Mouse (Mus musculus) layer of hippocampus, adult 9-11 months (tissue): ENCODE results near the gene Sema6b.
A peak's percentile ranks its signal among the peaks of the same experiment; 100 is the strongest.

Experiments used
- DNase-seq: peaks from one replicate; pipeline ENCODE4 v3.0.0; 2022

Gene Sema6b

GRCm38 (mm10) chr17:56079921-56080320 lies 60.2 kb downstream of the Sema6b start:
- no peak for DNase-seq

DNA sequence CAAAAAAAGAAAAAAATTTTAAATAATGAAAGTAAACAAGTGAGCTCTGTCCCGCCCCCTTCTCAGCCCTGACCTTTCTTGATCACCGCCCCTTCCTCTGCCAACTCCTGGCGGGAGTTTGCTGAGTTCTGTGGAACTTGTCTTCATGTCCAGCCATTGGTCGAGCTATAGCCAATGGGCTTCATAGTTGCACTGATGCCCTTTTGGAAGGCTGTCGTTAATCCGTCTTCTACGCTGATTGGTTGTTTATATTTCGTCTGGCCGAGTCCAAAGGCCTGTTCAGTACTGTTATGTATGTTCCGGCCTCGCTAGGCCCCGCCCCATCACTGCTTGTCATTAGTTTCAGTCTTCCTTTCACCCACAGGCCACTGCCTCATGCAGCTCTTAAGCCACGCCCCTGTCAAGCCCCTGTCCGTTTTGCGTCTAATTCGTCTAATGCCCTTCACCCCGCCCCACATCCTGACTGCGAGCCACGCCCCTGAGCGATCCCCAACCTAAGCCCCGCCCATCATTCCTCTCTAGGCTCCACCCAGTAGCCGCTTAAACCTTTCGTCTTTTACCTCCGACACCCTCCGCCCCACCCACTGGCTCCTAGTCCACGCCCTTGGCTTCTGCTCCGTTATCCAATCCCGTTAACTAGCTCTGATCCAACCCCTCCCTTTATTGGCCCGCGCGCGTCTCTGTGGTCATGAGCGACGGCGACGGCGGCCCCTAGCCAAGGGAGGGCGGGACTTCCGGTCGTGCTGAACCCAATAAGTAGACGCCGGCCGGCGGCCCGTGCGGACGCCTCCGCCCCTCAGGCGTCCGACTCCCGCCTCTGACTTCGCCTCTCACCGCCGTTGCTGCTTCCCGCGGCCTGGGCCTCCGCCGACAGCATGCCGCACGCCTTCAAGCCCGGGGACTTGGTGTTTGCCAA lies 61.0 kb downstream of the Sema6b start, which contains the start of gene Hdgfl2:
Gene Hdgfl2 (plus strand): TSS at position 755 of the 916 bp plus-strand sequence.
- DNase-seq, result peak; percentile 100

DNA sequence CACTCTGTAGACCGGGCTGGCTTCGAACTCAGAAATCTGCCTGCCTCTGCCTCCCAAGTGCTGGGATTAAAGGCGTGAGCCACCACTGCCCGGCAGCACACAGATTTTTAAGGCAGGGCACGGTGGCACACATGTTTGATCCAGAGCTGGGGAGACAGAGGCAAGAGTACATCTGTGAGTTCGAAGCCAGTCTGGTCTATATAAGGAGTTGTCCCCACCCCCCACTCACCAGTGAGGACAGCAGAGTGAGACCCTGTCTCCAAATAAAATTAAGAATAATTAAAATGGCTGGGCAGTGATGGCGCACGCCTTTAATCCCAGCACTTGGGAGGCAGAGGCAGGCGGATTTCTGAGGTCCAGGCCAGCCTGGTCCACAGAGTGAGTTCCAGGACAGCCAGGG lies 61.8 kb downstream of the Sema6b start:
- peak; percentile 56 for DNase-seq

DNA sequence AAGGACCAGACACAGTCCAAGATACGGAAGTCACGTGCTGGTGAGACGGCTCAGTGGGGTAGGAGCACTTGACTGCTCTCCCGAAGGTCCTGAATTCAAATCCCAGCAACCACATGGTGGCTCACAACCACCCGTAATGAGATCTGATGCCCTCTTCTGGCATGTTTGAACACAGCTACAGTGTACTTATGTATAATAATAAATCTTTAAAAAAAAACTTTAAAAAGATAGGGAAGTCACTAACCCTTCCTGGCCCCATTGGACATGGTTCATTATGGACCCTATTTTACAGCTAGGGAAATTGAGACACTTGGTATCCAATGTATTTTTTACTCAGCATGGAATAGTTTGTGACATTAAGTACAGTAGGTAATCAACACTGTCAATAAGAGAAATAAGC lies 62.6 kb downstream of the Sema6b start:
- DNase-seq, result no peak

DNA sequence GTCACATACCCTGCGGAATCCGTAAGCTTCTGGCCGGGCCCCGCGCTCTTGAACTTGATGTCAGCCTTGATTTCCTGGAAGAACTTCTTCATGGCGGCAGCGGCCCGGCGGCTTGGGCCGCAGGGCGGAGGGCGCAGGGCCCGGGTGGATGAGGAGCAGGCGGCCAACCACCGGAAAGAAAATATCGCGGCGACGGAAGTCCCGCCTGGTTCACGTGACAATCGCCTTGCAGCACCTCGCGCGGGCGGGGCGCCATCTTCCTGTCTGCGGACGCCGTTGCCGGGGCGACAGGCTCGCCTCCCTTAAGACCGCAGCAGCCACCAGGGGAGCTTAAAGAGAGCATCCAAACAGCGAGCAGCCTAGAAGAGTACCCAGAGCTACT lies 65.3 kb downstream of the Sema6b start, which contains the start of gene Ubxn6:
Gene Ubxn6 (minus strand): TSS at position 202 of the 382 bp plus-strand sequence.
- DNase-seq, result peak; percentile 98

DNA sequence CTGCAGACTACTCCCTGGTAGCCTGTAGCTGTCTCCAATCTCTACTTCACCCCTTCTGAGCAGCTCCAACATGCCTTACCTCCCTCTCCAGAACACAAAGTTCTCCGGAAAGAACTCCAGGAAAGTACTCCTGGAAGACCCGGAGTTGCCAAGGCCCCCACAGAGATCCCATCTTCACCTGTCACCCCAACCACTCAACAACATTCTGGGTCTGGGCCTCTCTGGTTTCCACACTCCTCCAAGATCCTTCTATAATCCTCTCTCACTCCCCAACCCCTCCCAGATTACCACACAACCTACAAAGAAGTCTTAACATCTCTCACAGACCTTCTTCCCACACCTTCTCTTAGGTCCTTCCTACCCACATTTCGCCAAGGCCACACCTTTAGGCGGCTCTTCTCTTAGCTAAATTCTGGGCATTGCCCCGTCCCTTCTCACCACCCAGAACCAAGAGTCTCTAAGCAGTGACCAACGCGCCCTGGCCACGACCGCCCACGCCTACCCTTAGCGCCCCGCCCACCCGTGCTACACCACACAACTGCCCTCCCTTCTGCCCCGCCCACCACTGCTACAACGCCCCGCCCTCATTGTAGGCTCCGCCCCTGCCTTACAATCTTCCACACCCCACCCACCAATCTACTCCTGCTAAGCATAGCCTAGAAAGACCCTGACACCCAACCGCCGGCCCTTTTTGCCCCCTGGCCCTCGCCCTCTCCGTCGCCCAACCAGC lies 65.9 kb downstream of the Sema6b start:
- peak; percentile 79 for DNase-seq
